Mouse (Mus musculus) neural tube, embryonic 11.5 days (tissue): Measurements from ENCODE around the gene Tbxa2r. TPM values are rescaled to one million over a fixed set of nuclear protein-coding genes. Genes with fewer than 3 reads are reported as not detected.

ENCODE experiments used
- ATAC-seq: fragments of 200-750 bp; cut with Nextera tagmentation; 2 replicates; pipeline ENCODE4 v1.8.0; 2017; ENCODE audit warnings: moderate number of reproducible peaks, mild to moderate bottlenecking, moderate TSS enrichment, moderate library complexity; ENCODE audit not compliant: insufficient read depth, low FRiP score, low TSS enrichment
- DNase-seq: peaks from one replicate; pipeline ENCODE4 v3.0.0-alpha.2; 2015; ENCODE audit warnings: low spot score
- H3K27ac ChIP-seq: fragments of 300-500 bp; sonication (generic); 2 replicates; pipeline ENCODE4 v1.5.1; 2014; ENCODE audit warnings: low read depth, mild to moderate bottlenecking, low read length
- H3K27me3 ChIP-seq: fragments of 300-500 bp; sonication (generic); 2 replicates; pipeline ENCODE4 v1.6.1; 2014; ENCODE audit warnings: mild to moderate bottlenecking, low read length, mixed read lengths; ENCODE audit not compliant: control insufficient read depth, insufficient read depth
- H3K36me3 ChIP-seq: fragments of 300-500 bp; sonication (generic); 2 replicates; pipeline ENCODE4 v1.6.1; 2014; ENCODE audit warnings: mild to moderate bottlenecking, low read length, moderate library complexity, mixed read lengths; ENCODE audit not compliant: control insufficient read depth, insufficient read depth
- H3K4me1 ChIP-seq: fragments of 300-500 bp; sonication (generic); 2 replicates; pipeline ENCODE4 v1.6.1; 2014; ENCODE audit warnings: low read length, mixed read lengths; ENCODE audit not compliant: control insufficient read depth, insufficient read depth
- H3K4me2 ChIP-seq: fragments of 300-500 bp; sonication (generic); 2 replicates; pipeline ENCODE4 v1.6.1; 2014; ENCODE audit warnings: low read depth, mild to moderate bottlenecking, moderate library complexity
- H3K4me3 ChIP-seq: fragments of 300-500 bp; sonication (generic); 2 replicates; pipeline ENCODE4 v1.5.1; 2014; ENCODE audit warnings: low read depth, low read length
- H3K9ac ChIP-seq: fragments of 300-500 bp; sonication (generic); 2 replicates; pipeline ENCODE4 v1.6.1; 2014; ENCODE audit warnings: mild to moderate bottlenecking, low read length
- H3K9me3 ChIP-seq: fragments of 300-500 bp; sonication (generic); 2 replicates; pipeline ENCODE4 v1.6.1; 2016; ENCODE audit warnings: low read length; ENCODE audit not compliant: control insufficient read depth
- WGBS: fragments of 180-500 bp; shearing (Covaris S2); extraction: QIAGEN DNeasy Blood & Tissue Kit; methylation state at CpG from one replicate; pipeline ENCODE4 v1.1.7; 2014; 5-methylcytosine and 5-hydroxymethylcytosine counted together
- polyA plus RNA-seq: library from polyadenylated mRNA; unstranded; fragments of >200 nt; fragmentation: Nextera tagmentation; extraction: Ambion mirVana; gene quantifications from 2 replicates; pipeline ENCODE4 v1.2.1, GENCODE M21; 2014

The Tbxa2r gene
- polyA plus RNA-seq, 1 experiment from 2014 or later, result 1.8 TPM

GRCm38 (mm10) chr10:81329194-81329975 lies 854 bp downstream of the Tbxa2r start:
- no peak for ATAC-seq
- H3K4me2 ChIP-seq, result no peak overlapping the region
- H3K4me3 ChIP-seq, result no peak overlapping the region
- DNase-seq, result no peak
- H3K4me1 ChIP-seq, result peaks cover 4% of the 10 kb centered on the region; the same call in 1 of the 2 replicates
- H3K9ac ChIP-seq, result no peak overlapping the region
- H3K27me3 ChIP-seq, result peaks cover 18% of the 10 kb centered on the region
- WGBS, result 76% methylated on average over 10 of the region's 10 CpGs
- H3K9me3 ChIP-seq, result no peaks in the 10 kb centered on the region
- H3K36me3 ChIP-seq, result peaks cover 25% of the 10 kb centered on the region
- no peak overlapping the region for H3K27ac ChIP-seq

GRCm38 (mm10) chr10:81330007-81330406 lies 1.5 kb downstream of the Tbxa2r start:
- H3K9ac ChIP-seq, result no peak overlapping the region
- H3K4me3 ChIP-seq, result no peak overlapping the region
- no peak for ATAC-seq
- H3K36me3 ChIP-seq, result peaks cover 19% of the 10 kb centered on the region
- peaks cover 4% of the 10 kb centered on the region; the same call in 1 of the 2 replicates for H3K4me1 ChIP-seq
- no peak overlapping the region for H3K27ac ChIP-seq
- H3K27me3 ChIP-seq, result peaks cover 18% of the 10 kb centered on the region
- no peaks in the 10 kb centered on the region for H3K9me3 ChIP-seq
- no peak for DNase-seq
- no peak overlapping the region for H3K4me2 ChIP-seq
- WGBS, result 67% methylated on average over 4 of the region's 4 CpGs

GRCm38 (mm10) chr10:81332277-81332676 lies 3.7 kb downstream of the Tbxa2r start:
- 10% methylated on average over 29 of the region's 29 CpGs for WGBS
- Histone ChIP-seq H3K4me3 (no peak overlapping the region), H3K27me3 (peaks cover 18% of the 10 kb centered on the region)

GRCm38 (mm10) chr10:81334324-81334723 lies 5.8 kb downstream of the Tbxa2r start:
- Histone ChIP-seq H3K9me3 (no peaks in the 10 kb centered on the region), H3K4me1 (no peaks in the 10 kb centered on the region; the same call in 1 of the 2 replicates), H3K4me2 (no peak overlapping the region), H3K4me3 (no peak overlapping the region), H3K27me3 (peaks cover 26% of the 10 kb centered on the region), H3K27ac (no peak overlapping the region), H3K9ac (no peak overlapping the region), H3K36me3 (no peaks in the 10 kb centered on the region)
- WGBS, result 59% methylated on average over 11 of the region's 11 CpGs
- DNase-seq (no peak), ATAC-seq (no peak)

More at GRCm38 (mm10) chr10:81332277-81332676, 3.7 kb downstream of the Tbxa2r start:
- no peaks in the 10 kb centered on the region for H3K36me3 ChIP-seq
- ATAC-seq (no peak), DNase-seq (no peak)
- H3K27ac ChIP-seq, result no peak overlapping the region
- peaks cover 4% of the 10 kb centered on the region; the same call in 1 of the 2 replicates for H3K4me1 ChIP-seq
- H3K4me2 ChIP-seq, result no peak overlapping the region
- no peak overlapping the region for H3K9ac ChIP-seq
- H3K9me3 ChIP-seq, result no peaks in the 10 kb centered on the region

- Histone ChIP-seq H3K27ac (no peak overlapping the region), H3K4me3 (no peak overlapping the region), H3K9ac (no peak overlapping the region), H3K36me3 (no peaks in the 10 kb centered on the region), H3K9me3 (no peaks in the 10 kb centered on the region), H3K4me1 (no peaks in the 10 kb centered on the region; the same call in 1 of the 2 replicates), H3K4me2 (no peak overlapping the region), H3K27me3 (peaks cover 26% of the 10 kb centered on the region)
- ATAC-seq (no peak), DNase-seq (no peak)
- 51% methylated on average over 15 of the region's 19 CpGs for WGBS
Measured at GRCm38 (mm10) chr10:81335393-81336340, 7.1 kb downstream of the Tbxa2r start.

- Histone ChIP-seq H3K4me2 (no peak overlapping the region), H3K9me3 (no peaks in the 10 kb centered on the region), H3K27me3 (peaks cover 30% of the 10 kb centered on the region), H3K4me1 (no peaks in the 10 kb centered on the region; the same call in 1 of the 2 replicates), H3K36me3 (no peaks in the 10 kb centered on the region), H3K9ac (no peak overlapping the region), H3K4me3 (no peak overlapping the region), H3K27ac (no peak overlapping the region)
- no peak for DNase-seq
- WGBS, result 93% methylated on average over 4 of the region's 4 CpGs
- ATAC-seq, result no peak
Measured at GRCm38 (mm10) chr10:81336558-81336957, 8.0 kb downstream of the Tbxa2r start.

GRCm38 (mm10) chr10:81340551-81341332 lies 12.2 kb downstream of the Tbxa2r start:
- Histone ChIP-seq H3K4me1 (no peaks in the 10 kb centered on the region), H3K9ac (no peak overlapping the region), H3K4me3 (no peak overlapping the region), H3K4me2 (no peak overlapping the region), H3K9me3 (no peaks in the 10 kb centered on the region), H3K36me3 (no peaks in the 10 kb centered on the region), H3K27me3 (peaks cover 47% of the 10 kb centered on the region), H3K27ac (no peak overlapping the region)
- DNase-seq (no peak), ATAC-seq (no peak)
- WGBS, result 41% methylated on average over 17 of the region's 17 CpGs

GRCm38 (mm10) chr10:81341333-81341949 lies 12.9 kb downstream of the Tbxa2r start:
- no peak for ATAC-seq
- H3K4me3 ChIP-seq, result no peak overlapping the region

More at GRCm38 (mm10) chr10:81341333-81341949, 12.9 kb downstream of the Tbxa2r start:
- Histone ChIP-seq H3K4me2 (no peak overlapping the region), H3K9me3 (no peaks in the 10 kb centered on the region), H3K9ac (no peak overlapping the region), H3K36me3 (no peaks in the 10 kb centered on the region), H3K27ac (no peak overlapping the region), H3K27me3 (peaks cover 50% of the 10 kb centered on the region), H3K4me1 (no peaks in the 10 kb centered on the region; the same call in 1 of the 2 replicates)
- 34% methylated on average over 16 of the region's 16 CpGs for WGBS
- peak; percentile 78 for DNase-seq
